Mouse (Mus musculus): Measurements from ENCODE around the gene Ccl17.

DNA sequence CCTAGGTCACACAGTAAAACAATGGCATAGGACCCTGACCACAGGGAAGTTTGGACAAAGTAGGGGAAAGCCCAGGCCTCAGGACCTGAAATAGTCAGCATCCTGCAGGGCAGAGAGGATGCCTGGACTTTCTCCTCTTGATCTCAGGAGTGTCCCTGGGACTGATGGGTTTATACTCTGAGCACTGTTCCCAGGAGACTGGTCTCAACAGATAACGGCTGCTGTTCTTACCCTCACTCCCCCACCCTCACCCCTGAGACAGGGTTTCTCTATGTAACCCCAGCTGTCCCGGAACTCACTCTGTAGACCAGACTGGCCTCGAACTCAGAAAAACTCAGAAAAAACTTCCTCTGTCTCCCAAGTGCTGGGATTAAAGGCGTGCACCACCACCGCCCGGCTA is 1.9 kb upstream of the Ccl17 start:
- TF ChIP-seq CTCF (IDR thresholded peaks at IDR 0.05; ENCODE audit: borderline replicate concordance, insufficient read depth, low read depth, low read length) (no peak), POLR2A (IDR thresholded peaks at IDR 0.05; ENCODE audit: borderline replicate concordance, insufficient read depth, low read length) (no peak)
